Mouse (Mus musculus): ENCODE results near the gene Mtmr10.

Mtmr10 gene

DNA sequence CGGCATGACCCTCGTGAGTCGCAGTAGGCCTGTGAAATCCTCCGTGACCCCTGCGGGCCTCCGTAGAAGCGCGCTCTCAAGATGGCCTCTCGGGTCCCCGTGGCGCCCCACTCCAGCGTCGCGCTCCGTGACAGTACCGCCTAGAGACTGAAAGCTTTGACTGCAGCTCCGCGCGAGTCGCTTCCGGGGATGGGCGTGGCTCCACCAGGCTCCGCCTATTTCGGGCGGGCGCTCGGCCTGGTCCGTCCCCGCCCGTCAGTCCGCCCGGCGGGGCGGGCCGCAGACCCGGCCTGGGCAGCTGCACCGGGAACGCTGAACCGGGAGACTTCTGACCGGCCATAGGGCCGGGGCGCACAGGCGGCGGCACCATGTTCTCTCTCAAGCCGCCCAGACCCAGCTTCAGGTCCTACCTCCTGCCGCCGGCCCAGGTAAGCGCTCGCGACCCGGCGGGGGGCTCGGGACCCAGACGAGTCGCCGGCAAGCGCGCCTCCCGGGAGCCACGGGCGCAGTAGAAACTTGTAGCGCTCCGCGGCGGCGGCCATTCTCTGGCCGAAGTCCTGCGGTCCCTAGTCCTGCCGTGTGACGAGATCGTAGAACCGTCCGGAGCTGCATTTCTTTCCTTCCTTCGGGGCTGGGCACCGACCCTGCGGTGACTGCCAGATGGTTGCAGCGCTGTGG, at the start of gene Mtmr10:
Mtmr10 (plus strand) TSS at position 240 of the 678 bp plus-strand sequence.
- peak; percentile 99 to 100 for DNase-seq

DNA sequence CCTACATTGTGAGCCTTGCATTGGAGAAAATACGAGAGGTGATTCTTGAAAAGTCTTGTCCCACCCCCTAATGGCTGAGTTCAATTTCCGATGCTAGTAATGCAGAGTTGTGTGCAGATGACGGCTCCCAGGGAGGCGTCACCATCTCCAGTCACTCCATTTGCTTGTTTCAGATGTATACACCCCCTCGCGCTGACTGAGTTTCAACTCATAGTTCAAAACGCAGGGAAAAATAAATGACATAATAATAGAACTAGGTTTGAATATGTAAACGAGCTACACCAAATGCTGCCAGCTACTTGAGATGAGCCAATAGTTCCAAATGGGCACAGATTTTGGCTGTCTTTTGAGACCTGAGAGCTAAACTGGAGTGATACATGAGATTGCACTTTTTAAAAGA, 49.7 kb upstream of the Mtmr10 start:
- DNase-seq: no peak

GRCm38 (mm10) chr7:64238410-64239086, 48.9 kb upstream of the Mtmr10 start:
- no peak for DNase-seq

GRCm38 (mm10) chr7:64239138-64239805, 48.2 kb upstream of the Mtmr10 start:
- no peak for DNase-seq

DNA sequence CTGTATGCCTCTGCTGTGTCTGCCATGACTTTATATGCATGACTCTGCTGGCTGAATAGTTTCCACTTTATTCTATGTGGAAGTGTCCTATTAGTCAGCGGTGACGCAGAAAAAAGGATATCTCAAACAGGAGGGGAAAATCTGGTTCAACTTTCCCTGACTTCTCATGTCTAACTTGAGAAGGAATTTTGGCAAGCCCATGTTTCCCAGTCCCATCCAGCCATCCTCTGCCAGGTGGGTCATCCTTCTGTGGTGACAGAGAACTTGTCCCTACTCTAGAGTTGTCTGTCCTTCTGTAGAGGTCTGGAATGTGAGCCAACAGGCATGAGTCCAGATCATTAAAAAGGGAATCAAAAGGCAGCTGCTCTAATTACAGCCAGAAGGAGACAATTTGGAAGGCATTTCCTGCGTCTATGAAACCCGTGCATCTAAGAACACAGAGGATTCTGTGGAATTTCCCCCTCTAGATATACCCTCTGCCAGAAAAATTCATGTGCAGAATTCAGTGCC, 47.6 kb upstream of the Mtmr10 start:
- no peak for DNase-seq

- DNase-seq: no peak
Measured at GRCm38 (mm10) chr7:64242424-64242823, 45.0 kb upstream of the Mtmr10 start.

DNA sequence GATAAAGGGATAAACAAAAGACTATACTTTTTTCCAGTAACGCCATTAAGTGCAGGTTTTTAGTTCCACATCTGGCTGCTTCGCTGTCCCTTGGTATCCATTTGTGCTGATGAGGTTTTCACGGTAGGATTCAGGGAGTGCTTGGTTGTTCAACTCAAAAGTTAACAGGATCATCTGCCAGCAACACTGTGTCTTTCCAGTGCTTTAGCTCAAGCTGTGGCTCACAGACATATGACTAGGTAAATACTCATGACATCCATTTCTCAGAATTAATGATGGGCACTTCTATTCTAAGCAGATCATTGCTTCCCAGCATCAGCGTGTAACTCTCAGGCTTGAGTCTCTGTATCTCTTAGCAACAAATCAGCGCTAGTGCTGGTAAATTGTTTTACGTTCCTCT, 43.1 kb upstream of the Mtmr10 start:
- no peak for DNase-seq

GRCm38 (mm10) chr7:64246713-64247112, 40.7 kb upstream of the Mtmr10 start:
- no peak for DNase-seq

- DNase-seq: no peak
Measured at GRCm38 (mm10) chr7:64248352-64248751, 39.1 kb upstream of the Mtmr10 start.

- DNase-seq: no peak
Measured at GRCm38 (mm10) chr7:64249715-64250114, 37.7 kb upstream of the Mtmr10 start.

- no peak for DNase-seq
Measured at GRCm38 (mm10) chr7:64250417-64250816, 37.0 kb upstream of the Mtmr10 start.

GRCm38 (mm10) chr7:64253736-64254135, 33.7 kb upstream of the Mtmr10 start:
- DNase-seq: no peak

GRCm38 (mm10) chr7:64265502-64266279, 21.8 kb upstream of the Mtmr10 start:
- DNase-seq: no peak

GRCm38 (mm10) chr7:64266587-64266986, 20.9 kb upstream of the Mtmr10 start:
- no peak for DNase-seq

GRCm38 (mm10) chr7:64271926-64272325, 15.5 kb upstream of the Mtmr10 start:
- DNase-seq: no peak

GRCm38 (mm10) chr7:64275518-64275917, 11.9 kb upstream of the Mtmr10 start:
- DNase-seq: no peak

DNA sequence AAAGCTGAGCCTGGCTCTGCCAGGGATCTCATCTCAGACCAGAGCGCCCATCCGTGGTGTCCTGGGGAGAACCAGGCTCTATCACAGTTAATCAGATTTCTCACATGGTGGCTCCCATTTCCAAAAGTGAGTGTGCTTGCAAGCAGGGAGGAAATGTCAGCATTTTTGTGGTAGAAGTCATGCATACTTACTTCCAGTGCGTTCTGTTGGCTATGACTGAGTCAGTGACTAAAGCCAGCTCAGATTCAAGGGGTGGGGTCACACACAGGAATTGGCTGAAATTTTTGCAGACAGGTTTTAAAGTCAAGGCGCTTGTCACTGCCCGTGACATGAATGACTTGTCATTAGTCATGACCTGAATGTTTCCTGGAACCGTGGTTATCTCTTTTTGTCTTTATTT, 10.5 kb upstream of the Mtmr10 start:
- no peak for DNase-seq

- DNase-seq: no peak
Measured at GRCm38 (mm10) chr7:64278526-64278925, 8.9 kb upstream of the Mtmr10 start.

- DNase-seq: peak in 1 of 2 experiments; percentile 30
Measured at GRCm38 (mm10) chr7:64279548-64279947, 7.9 kb upstream of the Mtmr10 start.

DNA sequence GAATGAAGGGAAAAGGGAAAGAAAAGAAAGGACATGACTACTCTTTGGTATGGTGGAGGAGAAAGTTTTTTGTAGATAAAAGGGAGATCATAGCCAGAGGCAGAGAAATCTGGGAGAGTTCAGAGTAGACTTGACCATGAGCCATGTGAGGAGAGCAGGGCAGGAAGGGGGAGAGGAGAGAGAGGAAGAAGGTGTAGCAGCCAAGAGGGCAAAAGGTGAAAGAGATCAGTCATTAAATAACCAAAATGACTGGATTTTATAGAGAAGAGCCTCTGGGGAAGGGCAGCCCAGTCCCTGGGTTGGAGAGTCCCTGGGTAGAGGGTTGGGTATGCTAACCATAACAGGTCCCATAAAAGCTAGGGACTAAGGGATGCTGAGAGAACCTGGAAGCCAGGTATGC, 887 bp upstream of the Mtmr10 start:
- no peak for DNase-seq

DNA sequence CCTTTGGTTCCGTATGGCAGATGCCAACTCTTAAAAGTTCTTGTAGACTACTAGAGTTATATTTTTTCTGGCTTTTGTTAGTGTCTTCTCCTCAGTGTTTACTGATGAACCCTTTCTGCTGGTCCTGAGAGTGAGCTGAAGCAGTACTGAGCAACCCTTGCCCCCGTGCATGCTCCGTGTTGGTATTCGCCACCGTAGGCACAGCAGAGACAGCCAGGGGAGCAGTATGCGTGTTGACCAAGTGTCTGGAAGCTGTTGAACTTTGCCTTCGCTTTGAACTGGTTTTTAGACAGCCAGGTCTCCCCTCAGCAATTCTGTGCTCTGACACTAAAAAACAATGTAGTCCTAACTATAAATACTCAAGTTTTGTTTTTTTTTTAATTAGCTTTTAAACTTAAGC, 2.0 kb downstream of the Mtmr10 start:
- no peak for DNase-seq

- DNase-seq: no peak
Measured at GRCm38 (mm10) chr7:64290431-64290830, 3.0 kb downstream of the Mtmr10 start.

- DNase-seq: no peak
Measured at GRCm38 (mm10) chr7:64291722-64292121, 4.3 kb downstream of the Mtmr10 start.

Measured in lung, postnatal 4 days (tissue).